Mouse (Mus musculus): ENCODE data around the gene Prickle2.

The Prickle2 gene

GRCm38 (mm10) chr6:92518438-92518968, 187.5 kb downstream of the Prickle2 start:
- peak; percentile 60 for DNase-seq (ENCODE audit: low spot score)

DNA sequence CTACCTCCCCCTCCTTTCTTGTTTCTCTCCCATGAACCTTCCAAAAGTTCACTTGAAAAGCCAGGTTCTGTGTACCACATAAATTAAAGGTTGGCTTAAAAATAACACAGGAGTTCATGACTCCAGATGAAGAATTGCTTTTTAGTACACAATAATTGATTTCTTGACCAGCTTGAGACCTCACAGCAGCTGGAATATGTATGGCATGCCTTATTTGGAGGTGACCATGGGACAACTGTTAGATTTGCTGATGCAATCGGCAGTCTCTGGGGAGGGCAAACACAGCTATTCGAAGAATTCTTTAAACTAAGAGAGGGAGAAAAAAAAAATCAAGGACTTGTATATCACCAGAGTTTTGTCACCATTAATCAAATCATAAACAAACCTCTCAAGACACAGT, 189.0 kb downstream of the Prickle2 start:
- no peak for DNase-seq (ENCODE audit: low spot score)

DNA sequence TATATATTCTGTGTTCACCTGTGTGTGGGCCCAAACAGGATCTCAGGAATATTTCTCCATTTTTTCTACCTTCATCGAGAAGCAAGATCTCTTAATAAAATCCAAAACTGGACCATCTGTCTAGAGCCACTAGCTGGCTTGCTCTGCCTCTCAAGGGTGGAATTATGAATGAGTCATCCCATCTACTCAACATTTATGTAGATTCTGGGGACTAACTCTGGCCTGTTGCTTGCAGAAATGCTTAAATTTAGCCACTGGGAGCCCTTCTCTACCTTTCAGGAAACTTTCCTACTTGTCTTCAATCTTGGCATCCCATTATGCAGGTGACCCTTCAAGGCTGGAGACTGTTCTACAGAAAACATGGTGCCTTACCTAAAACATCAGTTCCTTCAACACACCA, 194.0 kb downstream of the Prickle2 start:
- DNase-seq (ENCODE audit: low spot score): no peak

DNA sequence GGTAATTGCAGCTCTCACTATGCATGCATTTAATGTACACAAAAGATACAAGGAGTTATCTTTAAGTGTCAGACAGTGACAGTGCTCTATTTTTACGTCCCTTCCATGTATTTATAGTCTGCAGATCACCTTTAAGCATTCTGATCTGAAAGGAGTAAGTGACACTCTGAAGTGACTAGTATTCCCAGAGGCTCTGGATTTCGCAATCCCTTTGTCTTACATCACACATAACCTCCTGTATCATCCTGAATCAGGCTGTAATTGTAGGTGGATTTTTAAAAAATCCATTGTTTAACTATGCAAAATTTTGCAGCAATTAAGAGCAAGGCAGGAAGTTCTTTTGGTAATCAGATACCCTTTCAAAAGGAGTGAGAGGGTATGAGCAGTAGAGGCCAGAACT, 196.2 kb downstream of the Prickle2 start:
- no peak for DNase-seq (ENCODE audit: low spot score)

DNA sequence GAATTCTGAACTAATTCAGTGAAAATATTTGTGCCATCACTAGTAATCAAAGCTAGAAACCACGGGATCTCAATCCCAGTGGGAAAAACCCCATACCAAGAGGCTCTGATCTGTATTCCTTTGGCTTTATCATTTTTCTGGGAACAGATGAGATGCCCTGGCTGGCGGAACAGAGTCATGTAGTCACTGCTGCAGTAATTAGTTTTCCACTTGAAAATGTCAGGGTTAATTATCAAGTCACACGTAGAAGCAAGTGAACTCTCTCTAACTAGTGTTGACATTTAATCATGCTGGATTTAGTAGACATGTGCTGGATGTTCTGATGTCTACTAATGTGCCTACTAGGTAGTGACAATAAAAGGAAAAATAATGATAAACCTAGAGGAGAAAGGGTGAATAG, 199.7 kb downstream of the Prickle2 start:
- no peak for DNase-seq (ENCODE audit: low spot score)

DNA sequence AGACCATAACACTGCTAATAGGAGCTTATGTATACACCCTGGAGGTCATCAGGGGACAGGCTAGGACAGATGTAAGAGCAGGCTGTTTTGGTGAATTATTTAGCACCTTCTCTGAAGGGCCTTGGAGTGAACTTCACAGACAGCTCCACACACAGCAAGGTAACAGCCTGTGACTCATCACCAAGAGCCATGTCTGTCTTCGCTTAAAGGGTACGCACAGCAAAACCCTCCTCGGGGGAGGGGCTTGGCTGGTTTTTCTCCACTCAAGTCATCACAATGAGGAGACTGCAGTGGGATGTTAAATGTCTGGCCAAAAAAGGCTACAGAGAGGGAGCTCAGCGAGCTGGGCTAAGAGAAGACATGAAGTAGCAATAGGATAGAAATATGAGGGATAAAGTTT, 206.5 kb downstream of the Prickle2 start:
- DNase-seq (ENCODE audit: low spot score): no peak

- DNase-seq (ENCODE audit: low spot score): no peak
These were observed 207.4 kb downstream of the Prickle2 start for GRCm38 (mm10) chr6:92498574-92498973.

DNA sequence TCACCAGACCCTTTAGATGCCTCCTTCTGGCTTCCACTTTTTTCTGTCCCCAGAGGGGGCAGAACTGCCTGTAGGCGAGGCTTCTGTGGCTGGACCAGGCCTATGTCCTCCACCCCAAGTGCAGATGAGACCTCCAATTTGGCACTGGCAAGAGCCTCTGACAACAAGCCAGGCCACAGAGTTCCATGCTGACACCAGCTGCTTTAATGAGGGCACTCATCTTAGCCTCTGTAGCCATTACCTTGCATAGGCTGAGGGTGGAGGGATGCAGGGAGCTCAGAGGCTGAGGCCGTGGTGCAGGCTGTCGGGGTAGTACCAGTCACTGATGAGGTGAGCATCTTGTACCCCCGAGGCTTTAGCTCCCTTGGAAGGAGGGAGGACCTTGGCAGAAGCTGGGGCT, 208.7 kb downstream of the Prickle2 start:
- DNase-seq (ENCODE audit: low spot score): no peak

DNA sequence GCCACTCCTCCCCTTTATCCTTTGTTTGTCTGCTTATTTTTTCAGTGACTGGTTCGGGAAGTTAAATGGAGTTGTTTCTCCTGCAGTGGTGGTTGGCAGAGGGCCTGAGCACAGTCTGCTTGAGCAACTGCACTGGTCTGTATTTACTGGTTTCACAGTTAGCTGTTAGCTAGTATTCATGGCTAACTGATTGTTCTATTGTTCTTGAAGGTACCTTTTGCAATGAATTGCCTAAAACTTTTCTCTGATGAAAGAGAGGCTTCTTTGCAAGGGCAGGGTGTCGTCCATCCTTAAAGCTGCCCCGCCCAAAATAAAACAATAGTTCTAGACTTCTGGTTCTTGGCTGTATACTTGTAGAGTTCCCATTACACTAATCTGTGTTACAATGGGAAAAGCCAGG, 210.5 kb downstream of the Prickle2 start:
- no peak for DNase-seq (ENCODE audit: low spot score)

- no peak for DNase-seq (ENCODE audit: low spot score)
These were observed 224.3 kb downstream of the Prickle2 start for GRCm38 (mm10) chr6:92481690-92481956.

GRCm38 (mm10) chr6:92480941-92481689, 224.8 kb downstream of the Prickle2 start:
- DNase-seq (ENCODE audit: low spot score): peak; percentile 43

- DNase-seq (ENCODE audit: low spot score): no peak
These were observed 227.3 kb downstream of the Prickle2 start for GRCm38 (mm10) chr6:92478612-92479011.

GRCm38 (mm10) chr6:92477621-92478020, 228.3 kb downstream of the Prickle2 start:
- DNase-seq (ENCODE audit: low spot score): no peak

DNA sequence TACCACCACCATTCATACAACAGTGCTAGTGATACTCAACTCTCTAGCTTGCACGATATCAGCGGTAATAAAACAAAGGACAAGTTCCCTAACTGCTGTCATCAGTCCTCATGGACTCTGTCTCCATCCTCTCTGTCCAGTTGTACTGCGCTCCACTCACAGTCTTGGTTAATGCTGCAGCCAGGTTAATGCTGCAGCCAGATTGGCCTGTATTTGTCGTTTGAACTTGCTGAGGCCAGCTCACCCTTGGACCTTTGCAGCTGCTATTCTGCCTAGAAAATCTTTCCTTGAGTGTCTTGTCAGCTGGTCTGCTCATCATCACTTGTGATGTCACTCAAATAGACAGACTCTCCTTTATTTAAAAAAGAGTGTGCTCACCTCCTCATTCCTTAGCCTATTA, 236.5 kb downstream of the Prickle2 start:
- no peak for DNase-seq (ENCODE audit: low spot score)

GRCm38 (mm10) chr6:92468892-92469291, 237.1 kb downstream of the Prickle2 start:
- DNase-seq (ENCODE audit: low spot score): no peak

DNA sequence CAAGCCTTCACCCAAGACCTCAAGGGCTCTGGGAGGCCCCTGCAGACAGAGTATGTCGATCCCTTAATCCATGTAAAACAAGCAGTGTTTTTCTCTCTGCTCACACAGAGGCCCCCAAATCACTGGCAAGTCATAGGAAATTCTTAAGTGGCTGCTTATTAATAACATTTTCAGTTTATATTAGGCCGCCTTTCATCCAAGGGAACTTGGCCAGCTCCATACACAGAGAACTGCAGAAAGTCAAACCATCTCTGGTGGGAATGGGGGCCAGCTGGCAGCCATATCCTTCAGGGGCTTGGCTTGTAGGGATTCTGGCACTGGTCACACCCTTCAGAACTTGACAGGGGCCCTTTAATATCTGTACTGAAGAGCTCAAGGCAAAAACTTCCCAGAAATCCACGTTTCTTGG, 237.6 kb downstream of the Prickle2 start:
- DNase-seq (ENCODE audit: low spot score): no peak

DNA sequence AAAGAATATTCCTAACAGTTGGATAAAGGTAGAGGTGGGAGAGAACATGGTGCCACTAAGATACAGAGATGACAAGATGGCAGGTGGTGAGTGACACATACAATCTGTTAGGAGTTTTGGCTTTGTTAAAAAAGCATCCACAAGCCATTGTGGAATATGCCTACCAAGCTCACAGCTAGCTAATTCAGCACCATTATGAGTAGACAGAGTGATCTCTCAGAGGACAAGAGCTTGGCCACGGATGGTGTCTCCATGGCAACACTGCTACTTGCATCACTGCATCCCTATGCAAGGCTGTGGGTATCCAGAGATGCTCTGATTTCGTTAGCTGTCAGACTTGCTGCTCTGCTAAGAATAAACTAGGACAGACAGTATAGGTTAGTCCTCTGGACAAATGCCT, 238.6 kb downstream of the Prickle2 start:
- DNase-seq (ENCODE audit: low spot score): no peak

- DNase-seq (ENCODE audit: low spot score): peak; percentile 19
These were observed 240.3 kb downstream of the Prickle2 start for GRCm38 (mm10) chr6:92465666-92466065.

- DNase-seq (ENCODE audit: low spot score): peak; percentile 13
These were observed 241.1 kb downstream of the Prickle2 start for GRCm38 (mm10) chr6:92464781-92465337.

- no peak for DNase-seq (ENCODE audit: low spot score)
These were observed 242.2 kb downstream of the Prickle2 start for GRCm38 (mm10) chr6:92463768-92464167.

DNA sequence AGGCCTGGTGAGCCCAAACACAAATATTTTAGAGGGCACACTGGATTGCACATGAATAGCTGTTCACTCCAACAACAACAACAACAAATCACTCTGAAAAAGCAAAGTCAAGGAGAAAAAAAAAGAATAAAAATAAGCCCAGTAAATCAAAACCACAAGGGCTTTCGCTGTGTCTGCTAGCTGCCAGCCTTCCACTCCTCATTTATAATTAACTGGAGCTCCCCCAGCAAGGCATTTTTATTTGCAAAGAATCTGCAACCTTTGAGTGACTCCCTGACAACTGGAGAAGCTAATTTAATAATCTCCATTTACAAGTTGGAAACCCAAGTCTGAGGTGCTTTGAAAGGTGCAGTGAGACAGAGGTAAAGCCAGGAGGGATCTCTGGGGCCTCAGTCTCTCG, 245.2 kb downstream of the Prickle2 start:
- no peak for DNase-seq (ENCODE audit: low spot score)

- DNase-seq (ENCODE audit: low spot score): no peak
These were observed 247.9 kb downstream of the Prickle2 start for GRCm38 (mm10) chr6:92458026-92458425.

DNA sequence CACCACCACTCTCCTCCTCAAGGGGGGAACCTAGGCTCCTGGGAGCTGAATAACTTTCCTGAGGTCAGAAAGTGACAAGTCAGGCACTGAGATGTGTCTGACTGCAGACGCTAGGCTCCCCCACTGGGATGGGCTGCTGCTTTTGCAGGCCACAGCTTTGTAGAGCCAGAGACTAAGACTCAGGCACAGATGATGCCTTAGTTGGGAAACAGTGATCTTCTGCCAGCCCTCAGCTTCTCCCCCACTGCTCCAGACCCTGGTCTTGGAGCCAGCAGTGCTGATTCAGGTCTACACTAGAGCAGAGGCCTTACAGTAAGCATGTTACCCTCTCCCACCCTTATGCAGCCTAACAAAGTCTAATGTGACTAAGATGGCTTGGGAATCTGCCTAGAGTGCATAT, 254.5 kb downstream of the Prickle2 start:
- DNase-seq (ENCODE audit: low spot score): no peak

- no peak for DNase-seq (ENCODE audit: low spot score)
These were observed 256.0 kb downstream of the Prickle2 start for GRCm38 (mm10) chr6:92449956-92450355.
